12 mouse cellular contexts compared by ENCODE assay signal in the genomic region with DNA sequence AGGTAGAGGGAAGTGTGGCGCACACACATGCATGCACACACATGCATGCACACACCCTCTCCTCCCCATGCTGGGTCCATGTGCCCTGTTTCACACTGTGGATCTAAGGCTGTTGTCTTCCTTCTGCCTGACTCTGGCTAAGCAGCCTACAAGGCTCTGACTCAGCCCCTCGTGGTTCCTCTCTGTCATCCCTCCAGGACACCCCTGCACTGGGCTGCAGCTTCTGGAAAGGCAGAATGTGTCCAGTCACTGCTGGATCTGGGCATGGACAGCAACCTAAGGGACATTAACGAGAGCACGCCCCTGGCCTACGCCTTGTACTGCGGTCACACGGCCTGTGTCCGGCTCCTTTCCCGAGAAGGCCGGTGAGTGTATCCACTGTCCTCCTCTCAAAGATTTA.
DNase-seq lines count a peak whose midpoint lies in the region.
"Had no signal": no experiment of that assay in that cellular context is flagged by ENCODE, and none has a peak within 500 bp of the region (broad histone marks: within the 10 kb centered on the region; RNA-seq: fewer than 3 reads in every experiment).

No protein-coding gene starts in this region.

- H3K4me3 ChIP-seq in megakaryocyte, embryonic 14.5 days (replicated peaks): peak overlapping the region; percentile 86
- H3K4me3 ChIP-seq: embryonic facial prominence, embryonic 13.5 days; lung, embryonic 15.5 days; neural tube, embryonic 12.5 days had no signal

- peak; percentile 29 for DNase-seq in lung, postnatal 36 days
- DNase-seq in lung, postnatal 25 days (ENCODE audit: low spot score): no peak
- peak; percentile 62 for DNase-seq in adrenal gland, postnatal 14 days
- DNase-seq in gastrocnemius, postnatal 10 days: peak; percentile 40
- DNase-seq in thymus, postnatal 14 days: no peak
- DNase-seq in cerebellum, adult 9-10 months: no peak
- DNase-seq: kidney, adult 8-10 months; right cerebral cortex, postnatal 14 days had no signal

- no peaks in the 10 kb centered on the region for H3K36me3 ChIP-seq in megakaryocyte, embryonic 14.5 days (replicated peaks; ENCODE audit: low read length)
- H3K36me3 ChIP-seq: embryonic facial prominence, embryonic 13.5 days; lung, embryonic 15.5 days; neural tube, embryonic 12.5 days had no signal

- H3K4me1 ChIP-seq in megakaryocyte, embryonic 14.5 days: peaks cover 42% of the 10 kb centered on the region
- H3K4me1 ChIP-seq: neural tube, embryonic 12.5 days had no signal

- H3K9me3 ChIP-seq in megakaryocyte, embryonic 14.5 days: no peaks in the 10 kb centered on the region
- H3K9me3 ChIP-seq: embryonic facial prominence, embryonic 13.5 days; lung, embryonic 15.5 days; neural tube, embryonic 12.5 days had no signal

- H3K27me3 ChIP-seq in megakaryocyte, embryonic 14.5 days (replicated peaks): no peaks in the 10 kb centered on the region
- H3K27me3 ChIP-seq: embryonic facial prominence, embryonic 13.5 days; lung, embryonic 15.5 days; neural tube, embryonic 12.5 days had no signal

Comparison
In these comparisons a context has a peak if more than half of its experiments do, and no peak if none do; other contexts are left out.
1. DNase-seq: peak in lung, postnatal 36 days (single experiment), adrenal gland, postnatal 14 days (single experiment) and gastrocnemius, postnatal 10 days (single experiment); none in lung, postnatal 25 days (single experiment), thymus, postnatal 14 days (single experiment) and cerebellum, adult 9-10 months (single experiment).